Mouse (Mus musculus) lung, adult 2 months (tissue): ENCODE results near the gene Arih2.

ENCODE experiments used
- CTCF ChIP-seq: fragments of 200-500 bp; IDR thresholded peaks from 2 replicates; pipeline ENCODE4 v1.5.1; 2011; ENCODE audit warnings: mild to moderate bottlenecking, low read length, control low read depth; ENCODE audit not compliant: insufficient read depth
- POLR2A ChIP-seq: fragments of 200-500 bp; IDR thresholded peaks from 2 replicates; pipeline ENCODE4 v1.6.1; 2011; ENCODE audit warnings: low read depth, mild to moderate bottlenecking, control low read depth, low read length, borderline replicate concordance; ENCODE audit errors: extremely low read depth

- TF ChIP-seq CTCF, result no peak
- peak; percentile 74; the same call in 1 of the 2 replicates for TF ChIP-seq POLR2A
Observed at GRCm38 (mm10) chr9:108578545-108579343, 70.4 kb downstream of the Arih2 start, which contains the start of gene Wdr6.
